Mouse (Mus musculus): Measurements from ENCODE around the gene Clcn1. TPM values are rescaled to one million over a fixed set of nuclear protein-coding genes. Genes with fewer than 3 reads are reported as not detected.

The Clcn1 gene
- total RNA-seq, 1 experiment from 2014 or later, result 0.81 TPM

DNA sequence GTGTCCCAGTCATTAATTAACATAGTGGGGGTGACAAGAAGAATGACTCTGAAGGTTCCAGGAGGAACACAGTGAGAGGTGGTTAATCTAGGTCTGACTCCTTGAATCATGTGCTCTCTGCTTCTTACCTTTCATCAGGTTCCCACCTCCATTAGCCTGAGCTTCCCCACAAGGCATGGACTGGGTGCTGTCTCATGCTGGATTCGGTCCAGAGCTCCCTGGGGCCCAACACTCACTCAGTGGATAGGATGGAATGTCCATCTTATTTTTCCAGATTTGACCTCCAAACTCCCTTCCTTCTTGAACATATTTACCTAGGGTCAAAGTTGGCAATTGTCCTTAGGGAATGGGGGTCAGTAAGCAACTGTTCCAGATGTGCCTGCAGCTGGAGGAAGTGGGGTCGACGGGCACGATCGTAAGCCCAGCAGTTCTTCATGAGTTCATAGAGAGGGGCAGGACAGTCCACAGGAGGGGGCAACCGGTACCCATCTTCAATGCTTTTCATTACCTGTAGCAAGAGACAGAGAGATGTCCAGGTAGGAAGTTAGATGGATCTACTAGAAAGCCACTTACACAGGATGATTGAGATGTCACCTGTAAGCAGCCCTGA lies 73.9 kb downstream of the Clcn1 start:
- ATAC-seq (ENCODE audit: extremely low read depth, insufficient number of reproducible peaks, low FRiP score, poor library complexity, severe bottlenecking), result no peak

- no peak for ATAC-seq (ENCODE audit: extremely low read depth, insufficient number of reproducible peaks, low FRiP score, poor library complexity, severe bottlenecking)
Measured at GRCm38 (mm10) chr6:42361041-42361895, 74.8 kb downstream of the Clcn1 start.

- no peak for ATAC-seq (ENCODE audit: extremely low read depth, insufficient number of reproducible peaks, low FRiP score, poor library complexity, severe bottlenecking)
Measured at GRCm38 (mm10) chr6:42362074-42362473, 75.6 kb downstream of the Clcn1 start.

DNA sequence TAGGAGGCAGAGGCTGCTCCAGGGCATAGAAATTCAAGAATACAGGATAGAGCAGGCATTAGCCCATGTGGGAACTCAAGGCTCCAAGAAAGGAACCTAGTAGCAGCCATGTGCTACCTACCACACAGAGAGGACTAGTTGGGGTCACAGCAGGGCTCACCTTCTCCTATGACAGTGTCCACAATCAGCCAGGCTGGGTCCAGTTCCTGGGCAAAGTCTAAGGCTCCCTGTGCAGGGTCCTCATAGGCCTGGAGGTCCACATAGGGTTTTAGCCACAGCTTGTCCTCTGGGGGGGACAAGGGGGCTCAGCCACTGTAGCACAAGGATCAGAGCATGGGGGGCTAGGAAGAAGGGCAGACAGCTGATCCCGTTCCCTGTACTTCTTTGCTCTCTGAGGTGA lies 76.0 kb downstream of the Clcn1 start:
- no peak for ATAC-seq (ENCODE audit: extremely low read depth, insufficient number of reproducible peaks, low FRiP score, poor library complexity, severe bottlenecking)

DNA sequence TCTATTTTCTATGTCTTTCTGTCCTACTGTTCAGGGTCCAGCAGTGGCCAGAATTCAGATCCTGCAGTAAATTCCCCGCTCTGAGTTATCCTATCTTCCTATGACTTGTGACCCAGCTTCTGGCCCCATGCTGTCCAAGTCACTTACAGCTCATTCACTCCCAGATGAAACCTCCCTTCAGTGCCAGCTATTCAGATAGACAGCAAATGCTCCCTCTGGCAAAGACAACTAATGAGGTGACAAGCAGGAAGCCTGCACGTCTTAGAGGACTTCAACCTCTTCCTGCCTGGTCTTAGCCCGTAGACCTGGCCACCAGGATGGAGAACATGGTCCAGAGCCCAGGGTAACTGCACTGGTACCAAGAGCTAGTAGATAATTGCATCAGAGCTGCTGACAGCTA lies 76.5 kb downstream of the Clcn1 start:
- ATAC-seq (ENCODE audit: extremely low read depth, insufficient number of reproducible peaks, low FRiP score, poor library complexity, severe bottlenecking), result no peak

GRCm38 (mm10) chr6:42364066-42364465 lies 77.6 kb downstream of the Clcn1 start:
- ATAC-seq (ENCODE audit: extremely low read depth, insufficient number of reproducible peaks, low FRiP score, poor library complexity, severe bottlenecking), result no peak

GRCm38 (mm10) chr6:42364607-42365006 lies 78.1 kb downstream of the Clcn1 start:
- ATAC-seq (ENCODE audit: extremely low read depth, insufficient number of reproducible peaks, low FRiP score, poor library complexity, severe bottlenecking), result no peak

GRCm38 (mm10) chr6:42365215-42365614 lies 78.7 kb downstream of the Clcn1 start:
- no peak for ATAC-seq (ENCODE audit: extremely low read depth, insufficient number of reproducible peaks, low FRiP score, poor library complexity, severe bottlenecking)

Other genes starting within 250 kb of the Clcn1 start
- gene Sva, start 248.3 kb upstream of the Clcn1 start, total RNA-seq (2017), result not detected in 2 replicates
- gene Tas2r139, start 145.7 kb upstream of the Clcn1 start, total RNA-seq (2017), result not detected in 2 replicates
- not detected in 2 replicates for gene Tas2r144, start 71.4 kb upstream of the Clcn1 start, total RNA-seq (2017)
- 3.9 and 4.2 TPM in 2 replicates for gene Gstk1, start 40.8 kb upstream of the Clcn1 start, total RNA-seq (2017)
- not detected in 2 replicates for gene Tmem139, start 24.7 kb upstream of the Clcn1 start, total RNA-seq (2017)
- gene Casp2, start 21.7 kb upstream of the Clcn1 start, total RNA-seq (2017), result 69.6 and 74.8 TPM in 2 replicates
- gene Fam131b, start 38.0 kb downstream of the Clcn1 start, total RNA-seq (2017), result 0.12 TPM in 1 of 2 replicates, not detected in the other
- 327 and 356 TPM in 2 replicates for gene Zyx, start 62.9 kb downstream of the Clcn1 start, total RNA-seq (2017)
- 1.2 and 2.5 TPM in 2 replicates for gene Epha1, start 86.6 kb downstream of the Clcn1 start, total RNA-seq (2017)
- gene Tas2r143, start 113.6 kb downstream of the Clcn1 start, total RNA-seq (2017), result 7.2 and 12.5 TPM in 2 replicates
- gene Tas2r135, start 118.7 kb downstream of the Clcn1 start, total RNA-seq (2017), result 7.4 and 12.2 TPM in 2 replicates
- 2.2 and 2.3 TPM in 2 replicates for gene Tas2r126, start 147.8 kb downstream of the Clcn1 start, total RNA-seq (2017)
- gene Olfr458, start 178.5 kb downstream of the Clcn1 start, total RNA-seq (2017), result 0.58 TPM in 1 of 2 replicates, not detected in the other
- 0.23 and 0.37 TPM in 2 replicates for gene Olfr457, start 189.7 kb downstream of the Clcn1 start, total RNA-seq (2017)
- gene Olfr456, start 200.5 kb downstream of the Clcn1 start, total RNA-seq (2017), result not detected in 2 replicates

Measured in neutrophil, adult 5-6 weeks (primary cell).